Mouse (Mus musculus): ENCODE data around the gene Ms4a3. TPM values are rescaled to one million over a fixed set of nuclear protein-coding genes. Genes with fewer than 3 reads are reported as not detected.

Ms4a3 gene
- polyA plus RNA-seq, 1 experiment from 2014 or later = not detected

DNA sequence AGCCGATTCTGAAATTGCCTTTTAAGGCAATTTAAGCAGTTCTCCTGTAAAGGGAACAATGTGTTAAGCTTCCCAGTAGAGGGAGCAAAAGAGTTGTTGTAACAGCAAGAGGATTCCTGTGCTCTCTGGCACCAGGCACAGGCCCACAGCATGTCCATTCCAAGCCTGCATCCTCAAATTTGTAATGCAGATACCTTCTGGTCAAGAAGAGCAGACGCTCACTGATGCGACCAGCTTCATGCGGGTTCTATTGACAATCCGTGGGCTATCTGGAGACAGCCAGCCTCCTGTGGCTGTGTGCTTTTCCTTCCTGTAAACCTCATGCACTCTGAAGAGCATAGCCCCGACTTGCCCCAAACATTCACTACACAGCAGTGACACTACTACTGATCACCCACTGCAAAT lies 29.1 kb downstream of the Ms4a3 start:
- ATAC-seq (replicated peaks; ENCODE audit: low FRiP score, low TSS enrichment, low read depth) (peak; percentile 53; the same call in 1 of the 2 replicates), DNase-seq (ENCODE audit: low spot score) (peak; percentile 59)
- H3K4me3 ChIP-seq (ENCODE audit: low read depth, low read length) = no peak overlapping the region
- 0 out of 2 replicates have a peak, but pooled peaks cover 2% of the 10 kb centered on the region for H3K4me1 ChIP-seq (replicated peaks; ENCODE audit: control insufficient read depth, insufficient read depth, low read length)
- H3K4me2 ChIP-seq (ENCODE audit: low read length) = no peak overlapping the region
- H3K27me3 ChIP-seq (replicated peaks; ENCODE audit: control insufficient read depth, insufficient read depth, low read length) = no peaks in the 10 kb centered on the region
- WGBS = 16% methylated on average over 6 of the region's 6 CpGs
- no peaks in the 10 kb centered on the region for H3K36me3 ChIP-seq (ENCODE audit: control insufficient read depth, insufficient read depth, low read length)
- H3K9ac ChIP-seq (ENCODE audit: low read length) = no peak overlapping the region
- no peak overlapping the region for H3K27ac ChIP-seq (ENCODE audit: low read depth)
- no peaks in the 10 kb centered on the region for H3K9me3 ChIP-seq (ENCODE audit: control insufficient read depth, low read length)

DNA sequence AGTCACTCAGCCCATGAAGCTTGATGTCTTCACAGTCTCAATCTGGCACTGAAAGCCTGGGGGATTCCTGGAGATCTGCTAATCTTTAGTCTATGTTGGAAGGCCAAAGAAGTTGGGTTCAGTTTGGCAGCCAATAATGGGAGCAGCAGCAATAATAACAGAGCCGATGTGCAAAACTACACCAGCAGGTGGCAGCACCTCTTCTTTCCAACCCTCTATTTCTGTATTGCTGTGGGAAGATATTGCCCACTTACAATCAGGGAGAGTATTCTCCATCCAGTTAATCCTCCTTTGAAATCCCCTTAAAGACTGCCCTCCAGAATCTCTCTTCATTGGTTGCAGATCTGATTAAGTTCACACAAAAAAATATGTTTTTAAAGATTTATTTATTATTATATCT lies 32.5 kb downstream of the Ms4a3 start:
- DNase-seq (ENCODE audit: low spot score) = peak; percentile 84

GRCm38 (mm10) chr19:11604603-11605002 lies 36.0 kb downstream of the Ms4a3 start, which contains the start of gene Ms4a6d:
Ms4a6d (minus strand) TSS chr19:11604849.
- H3K9me3 ChIP-seq (ENCODE audit: control insufficient read depth, low read length) = no peaks in the 10 kb centered on the region
- ATAC-seq (replicated peaks; ENCODE audit: low FRiP score, low TSS enrichment, low read depth) (no peak), DNase-seq (ENCODE audit: low spot score) (no peak)
- no peak within 1 kb of the TSS for H3K27ac ChIP-seq (ENCODE audit: low read depth)
- no peaks in the 10 kb centered on the region for H3K27me3 ChIP-seq (replicated peaks; ENCODE audit: control insufficient read depth, insufficient read depth, low read length)
- H3K4me1 ChIP-seq (replicated peaks; ENCODE audit: control insufficient read depth, insufficient read depth, low read length) = no peaks in the 10 kb centered on the region
- H3K4me2 ChIP-seq (ENCODE audit: low read length) = no peak within 1 kb of the TSS
- H3K36me3 ChIP-seq (ENCODE audit: control insufficient read depth, insufficient read depth, low read length) = no peaks in the 10 kb centered on the region
- no peak within 1 kb of the TSS for H3K9ac ChIP-seq (ENCODE audit: low read length)
- no peak within 1 kb of the TSS for H3K4me3 ChIP-seq (ENCODE audit: low read depth, low read length)
- 84% methylated on average over 2 of the region's 2 CpGs for WGBS

More for the DNA sequence above, 32.5 kb downstream of the Ms4a3 start:
- Histone ChIP-seq H3K9ac (ENCODE audit: low read length) (no peak overlapping the region), H3K27me3 (replicated peaks; ENCODE audit: control insufficient read depth, insufficient read depth, low read length) (no peaks in the 10 kb centered on the region), H3K4me1 (replicated peaks; ENCODE audit: control insufficient read depth, insufficient read depth, low read length) (0 out of 2 replicates have a peak, but pooled peaks cover 2% of the 10 kb centered on the region), H3K4me3 (ENCODE audit: low read depth, low read length) (no peak overlapping the region), H3K9me3 (ENCODE audit: control insufficient read depth, low read length) (no peaks in the 10 kb centered on the region), H3K4me2 (ENCODE audit: low read length) (no peak overlapping the region), H3K27ac (ENCODE audit: low read depth) (no peak overlapping the region), H3K36me3 (ENCODE audit: control insufficient read depth, insufficient read depth, low read length) (no peaks in the 10 kb centered on the region)
- 13% methylated on average over 1 of the region's 1 CpGs for WGBS
- no peak for ATAC-seq (replicated peaks; ENCODE audit: low FRiP score, low TSS enrichment, low read depth)

DNA sequence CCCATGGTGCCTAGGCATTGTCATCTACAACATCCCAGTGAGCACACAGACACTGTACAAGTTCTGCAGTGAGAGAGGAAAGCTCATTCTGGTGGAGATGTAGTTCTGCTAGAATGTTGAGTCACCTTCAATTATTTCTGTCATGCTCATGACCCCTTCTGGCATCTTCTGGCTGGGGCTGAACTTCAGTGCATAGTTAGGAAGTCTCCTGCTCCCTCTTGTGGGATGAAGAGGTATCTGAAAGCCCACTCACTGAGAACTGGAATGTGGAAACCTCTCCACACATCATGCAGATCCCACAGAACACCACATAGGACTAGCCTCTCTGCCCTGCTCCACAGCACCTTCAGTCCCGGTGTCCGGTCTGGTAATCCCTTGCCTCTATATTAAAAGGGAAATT lies 38.6 kb downstream of the Ms4a3 start:
- ATAC-seq (replicated peaks; ENCODE audit: low FRiP score, low TSS enrichment, low read depth) (no peak; the same call in 1 of the 2 replicates), DNase-seq (ENCODE audit: low spot score) (no peak)
- 88% methylated on average over 2 of the region's 2 CpGs for WGBS
- no peaks in the 10 kb centered on the region for H3K9me3 ChIP-seq (ENCODE audit: control insufficient read depth, low read length)
- H3K4me2 ChIP-seq (ENCODE audit: low read length) = no peak overlapping the region
- no peak overlapping the region for H3K4me3 ChIP-seq (ENCODE audit: low read depth, low read length)
- no peak overlapping the region for H3K27ac ChIP-seq (ENCODE audit: low read depth)
- no peaks in the 10 kb centered on the region for H3K27me3 ChIP-seq (replicated peaks; ENCODE audit: control insufficient read depth, insufficient read depth, low read length)
- H3K36me3 ChIP-seq (ENCODE audit: control insufficient read depth, insufficient read depth, low read length) = no peaks in the 10 kb centered on the region
- no peaks in the 10 kb centered on the region for H3K4me1 ChIP-seq (replicated peaks; ENCODE audit: control insufficient read depth, insufficient read depth, low read length)
- no peak overlapping the region for H3K9ac ChIP-seq (ENCODE audit: low read length)

DNA sequence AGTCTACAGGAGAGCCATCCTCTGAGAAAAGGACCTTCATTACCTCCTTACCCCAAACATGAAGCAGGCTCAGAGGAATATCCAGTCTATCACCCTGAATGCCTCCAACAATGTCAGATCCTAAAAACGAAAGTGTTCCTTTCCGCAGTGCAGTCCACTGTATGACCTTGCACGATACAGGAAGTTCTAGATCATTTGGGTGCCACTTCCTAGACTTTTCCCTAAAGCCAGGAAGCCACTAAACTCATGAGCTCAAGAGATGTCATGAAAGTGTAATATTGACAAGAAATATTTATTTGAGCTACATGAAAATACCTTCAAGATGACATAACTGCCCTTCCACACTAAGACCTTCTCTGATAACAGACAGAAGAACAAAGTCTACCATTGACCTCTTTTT lies 39.3 kb downstream of the Ms4a3 start:
- Histone ChIP-seq H3K9me3 (ENCODE audit: control insufficient read depth, low read length) (no peaks in the 10 kb centered on the region), H3K36me3 (ENCODE audit: control insufficient read depth, insufficient read depth, low read length) (no peaks in the 10 kb centered on the region), H3K9ac (ENCODE audit: low read length) (no peak overlapping the region), H3K4me3 (ENCODE audit: low read depth, low read length) (no peak overlapping the region), H3K4me1 (replicated peaks; ENCODE audit: control insufficient read depth, insufficient read depth, low read length) (no peaks in the 10 kb centered on the region), H3K27me3 (replicated peaks; ENCODE audit: control insufficient read depth, insufficient read depth, low read length) (no peaks in the 10 kb centered on the region), H3K27ac (ENCODE audit: low read depth) (no peak overlapping the region), H3K4me2 (ENCODE audit: low read length) (no peak overlapping the region)
- 84% methylated on average over 3 of the region's 3 CpGs for WGBS
- ATAC-seq (replicated peaks; ENCODE audit: low FRiP score, low TSS enrichment, low read depth) = no peak
- no peak for DNase-seq (ENCODE audit: low spot score)

GRCm38 (mm10) chr19:11589891-11590449 lies 50.7 kb downstream of the Ms4a3 start:
- Histone ChIP-seq H3K36me3 (ENCODE audit: control insufficient read depth, insufficient read depth, low read length) (no peaks in the 10 kb centered on the region), H3K4me2 (ENCODE audit: low read length) (no peak overlapping the region), H3K9me3 (ENCODE audit: control insufficient read depth, low read length) (no peaks in the 10 kb centered on the region), H3K9ac (ENCODE audit: low read length) (no peak overlapping the region), H3K27ac (ENCODE audit: low read depth) (no peak overlapping the region), H3K4me3 (ENCODE audit: low read depth, low read length) (no peak overlapping the region), H3K27me3 (replicated peaks; ENCODE audit: control insufficient read depth, insufficient read depth, low read length) (no peaks in the 10 kb centered on the region), H3K4me1 (replicated peaks; ENCODE audit: control insufficient read depth, insufficient read depth, low read length) (no peaks in the 10 kb centered on the region)
- DNase-seq (ENCODE audit: low spot score) (no peak), ATAC-seq (replicated peaks; ENCODE audit: low FRiP score, low TSS enrichment, low read depth) (no peak)
- 66% methylated on average over 2 of the region's 2 CpGs for WGBS

DNA sequence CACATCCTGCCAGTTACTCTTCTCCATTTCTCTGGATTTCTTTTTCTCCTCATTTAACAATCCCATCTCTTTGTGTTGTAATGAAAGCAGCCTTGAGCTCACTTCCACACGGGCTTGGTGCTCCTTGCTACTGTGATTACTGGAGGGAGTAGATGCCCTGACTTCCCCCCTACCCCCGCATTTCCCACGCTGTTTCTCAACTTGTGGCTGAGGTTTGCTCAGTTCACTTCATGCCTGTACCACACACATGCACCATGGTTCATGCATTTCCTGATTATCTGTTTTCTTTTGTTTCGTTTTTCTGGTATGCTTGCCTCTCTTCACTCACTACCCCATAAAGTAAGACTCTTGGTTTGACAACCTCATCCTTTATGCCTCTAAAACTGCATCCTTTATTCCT lies 51.4 kb downstream of the Ms4a3 start:
- Histone ChIP-seq H3K4me1 (replicated peaks; ENCODE audit: control insufficient read depth, insufficient read depth, low read length) (no peaks in the 10 kb centered on the region), H3K9me3 (ENCODE audit: control insufficient read depth, low read length) (no peaks in the 10 kb centered on the region), H3K36me3 (ENCODE audit: control insufficient read depth, insufficient read depth, low read length) (no peaks in the 10 kb centered on the region), H3K4me2 (ENCODE audit: low read length) (no peak overlapping the region), H3K9ac (ENCODE audit: low read length) (no peak overlapping the region), H3K27ac (ENCODE audit: low read depth) (no peak overlapping the region), H3K4me3 (ENCODE audit: low read depth, low read length) (no peak overlapping the region), H3K27me3 (replicated peaks; ENCODE audit: control insufficient read depth, insufficient read depth, low read length) (no peaks in the 10 kb centered on the region)
- WGBS = 65% methylated on average over 4 of the region's 4 CpGs
- DNase-seq (ENCODE audit: low spot score) = no peak
- no peak for ATAC-seq (replicated peaks; ENCODE audit: low FRiP score, low TSS enrichment, low read depth)

Other genes starting within 250 kb of the Ms4a3 start
- 1.3 and 1.8 TPM in 2 replicates for gene Ms4a4c, start 236.1 kb downstream of the Ms4a3 start, polyA plus RNA-seq (2014; fragmentation: Nextera tagmentation; extraction: Ambion mirVana)
- gene Ms4a4b, start 197.3 kb downstream of the Ms4a3 start, polyA plus RNA-seq (2014; fragmentation: Nextera tagmentation; extraction: Ambion mirVana) = 0.08 TPM in 2 replicates
- 9.1 and 10.7 TPM in 2 replicates for gene Ms4a6c, start 171.5 kb downstream of the Ms4a3 start, polyA plus RNA-seq (2014; fragmentation: Nextera tagmentation; extraction: Ambion mirVana)
- gene Gm8369, start 154.9 kb downstream of the Ms4a3 start, polyA plus RNA-seq (2014; fragmentation: Nextera tagmentation; extraction: Ambion mirVana) = not detected in 2 replicates
- gene Ms4a6b, start 124.3 kb downstream of the Ms4a3 start, polyA plus RNA-seq (2014; fragmentation: Nextera tagmentation; extraction: Ambion mirVana) = 7.7 and 8.8 TPM in 2 replicates
- gene Ms4a4d, start 104.0 kb downstream of the Ms4a3 start, polyA plus RNA-seq (2014; fragmentation: Nextera tagmentation; extraction: Ambion mirVana) = 1.7 and 2.5 TPM in 2 replicates
- 4.1 and 4.7 TPM in 2 replicates for gene Ms4a6d, start 36.0 kb downstream of the Ms4a3 start, polyA plus RNA-seq (2014; fragmentation: Nextera tagmentation; extraction: Ambion mirVana)
- gene Ms4a2, start 17.1 kb downstream of the Ms4a3 start, polyA plus RNA-seq (2014; fragmentation: Nextera tagmentation; extraction: Ambion mirVana) = 0.27 TPM in 1 of 2 replicates, not detected in the other
- not detected in 2 replicates for gene Oosp2, start 19.7 kb upstream of the Ms4a3 start, polyA plus RNA-seq (2014; fragmentation: Nextera tagmentation; extraction: Ambion mirVana)
- not detected in 2 replicates for gene Oosp1, start 50.3 kb upstream of the Ms4a3 start, polyA plus RNA-seq (2014; fragmentation: Nextera tagmentation; extraction: Ambion mirVana)
- not detected in 2 replicates for gene Oosp3, start 56.2 kb upstream of the Ms4a3 start, polyA plus RNA-seq (2014; fragmentation: Nextera tagmentation; extraction: Ambion mirVana)
- gene Gif, start 106.7 kb upstream of the Ms4a3 start, polyA plus RNA-seq (2014; fragmentation: Nextera tagmentation; extraction: Ambion mirVana) = not detected in 2 replicates
- 67.1 and 67.8 TPM in 2 replicates for gene Mrpl16, start 129.5 kb upstream of the Ms4a3 start, polyA plus RNA-seq (2014; fragmentation: Nextera tagmentation; extraction: Ambion mirVana)
- 28.4 and 30.0 TPM in 2 replicates for gene Stx3, start 178.6 kb upstream of the Ms4a3 start, polyA plus RNA-seq (2014; fragmentation: Nextera tagmentation; extraction: Ambion mirVana)
- gene Olfr1417, start 198.4 kb upstream of the Ms4a3 start, polyA plus RNA-seq (2014; fragmentation: Nextera tagmentation; extraction: Ambion mirVana) = 0.12 TPM in 1 of 2 replicates, not detected in the other
- not detected in 2 replicates for gene Olfr1418, start 220.2 kb upstream of the Ms4a3 start, polyA plus RNA-seq (2014; fragmentation: Nextera tagmentation; extraction: Ambion mirVana)
- not detected in 2 replicates for gene Olfr1419, start 234.3 kb upstream of the Ms4a3 start, polyA plus RNA-seq (2014; fragmentation: Nextera tagmentation; extraction: Ambion mirVana)
- 0.07 and 0.12 TPM in 2 replicates for gene Olfr1420, start 245.7 kb upstream of the Ms4a3 start, polyA plus RNA-seq (2014; fragmentation: Nextera tagmentation; extraction: Ambion mirVana)